Mouse (Mus musculus) CH12.LX (cell line): Measurements from ENCODE around the gene Fpr3.

Source experiments
- CTCF ChIP-seq, 2 experiments: IDR thresholded peaks in 1 of 2; conservative IDR thresholded peaks in 1 of 2; 2 replicates each; pipeline ENCODE4 v1.5.1; 2011 to 2012; ENCODE audit warnings: low read depth in 2 of 2, low read length in 2 of 2, improper control_type of control experiment in 1 of 2, inconsistent platforms in 1 of 2, mild to moderate bottlenecking in 1 of 2, moderate library complexity in 1 of 2
- EP300 ChIP-seq: IDR thresholded peaks from 2 replicates; pipeline ENCODE4 v1.6.1; 2011; ENCODE audit warnings: low read length, improper control_type of control experiment
- MEF2A ChIP-seq: IDR thresholded peaks from 2 replicates; pipeline ENCODE4 v1.6.1; 2014; ENCODE audit warnings: low read depth, mild to moderate bottlenecking, inconsistent platforms, low read length, improper control_type of control experiment, borderline replicate concordance
- UBTF ChIP-seq: IDR thresholded peaks from 2 replicates; pipeline ENCODE4 v1.6.1; 2012; ENCODE audit warnings: low read depth, mild to moderate bottlenecking, inconsistent platforms, low read length, improper control_type of control experiment, moderate library complexity
- USF1 ChIP-seq: IDR thresholded peaks from 2 replicates; pipeline ENCODE4 v1.6.1; 2014; ENCODE audit warnings: low read depth, mild to moderate bottlenecking, inconsistent platforms, low read length, improper control_type of control experiment
- ZMIZ1 ChIP-seq: IDR thresholded peaks from 2 replicates; pipeline ENCODE4 v1.6.1; 2012; ENCODE audit warnings: low read depth, mild to moderate bottlenecking, inconsistent platforms, low read length, improper control_type of control experiment
- ZNF384 ChIP-seq: IDR thresholded peaks from 2 replicates; pipeline ENCODE4 v1.6.1; 2012; ENCODE audit warnings: low read depth, low read length, improper control_type of control experiment, inconsistent platforms

DNA sequence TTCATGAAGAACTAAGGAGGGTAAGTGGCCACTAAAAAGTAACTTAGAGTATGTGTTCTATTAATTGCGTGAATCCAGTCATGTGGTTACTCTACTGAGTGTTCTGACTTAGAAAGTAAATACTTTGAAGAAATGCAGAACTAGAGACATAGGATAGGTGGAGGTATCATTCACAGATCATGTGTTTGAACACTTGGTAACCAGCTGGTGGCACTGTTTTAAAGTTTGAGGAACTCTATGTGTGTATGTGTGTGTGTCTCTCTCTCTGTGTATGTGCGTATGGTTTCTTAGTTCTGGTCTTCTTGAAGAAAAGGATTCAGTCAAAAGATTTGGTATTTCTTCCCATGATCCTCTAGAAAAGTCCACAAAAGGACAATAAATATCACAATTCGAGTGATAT, 27.5 kb upstream of the Fpr3 start:
- TF ChIP-seq EP300, result no peak
- TF ChIP-seq CTCF (conservative IDR thresholded peaks at IDR 0.05 in 1 of 2, IDR thresholded peaks at IDR 0.05 in 1 of 2; ENCODE audit: low read depth in 2 of 2, low read length in 2 of 2), result peak in 1 of 2 experiments; percentile 64; a peak in 2 of 4 replicates
- TF ChIP-seq UBTF, result no peak
- no peak for TF ChIP-seq ZMIZ1
- no peak for TF ChIP-seq USF1
- no peak for TF ChIP-seq ZNF384
- no peak for TF ChIP-seq MEF2A
